Mouse (Mus musculus): ENCODE results near the gene Zfp369.
A peak's percentile ranks its signal among the peaks of the same experiment; 100 is the strongest.
"Not testable (repeated sequence)": the region's sequence is repeated elsewhere in the genome, so short reads cannot be mapped to it uniquely, and the experiment has no call there.

The Zfp369 gene

DNA sequence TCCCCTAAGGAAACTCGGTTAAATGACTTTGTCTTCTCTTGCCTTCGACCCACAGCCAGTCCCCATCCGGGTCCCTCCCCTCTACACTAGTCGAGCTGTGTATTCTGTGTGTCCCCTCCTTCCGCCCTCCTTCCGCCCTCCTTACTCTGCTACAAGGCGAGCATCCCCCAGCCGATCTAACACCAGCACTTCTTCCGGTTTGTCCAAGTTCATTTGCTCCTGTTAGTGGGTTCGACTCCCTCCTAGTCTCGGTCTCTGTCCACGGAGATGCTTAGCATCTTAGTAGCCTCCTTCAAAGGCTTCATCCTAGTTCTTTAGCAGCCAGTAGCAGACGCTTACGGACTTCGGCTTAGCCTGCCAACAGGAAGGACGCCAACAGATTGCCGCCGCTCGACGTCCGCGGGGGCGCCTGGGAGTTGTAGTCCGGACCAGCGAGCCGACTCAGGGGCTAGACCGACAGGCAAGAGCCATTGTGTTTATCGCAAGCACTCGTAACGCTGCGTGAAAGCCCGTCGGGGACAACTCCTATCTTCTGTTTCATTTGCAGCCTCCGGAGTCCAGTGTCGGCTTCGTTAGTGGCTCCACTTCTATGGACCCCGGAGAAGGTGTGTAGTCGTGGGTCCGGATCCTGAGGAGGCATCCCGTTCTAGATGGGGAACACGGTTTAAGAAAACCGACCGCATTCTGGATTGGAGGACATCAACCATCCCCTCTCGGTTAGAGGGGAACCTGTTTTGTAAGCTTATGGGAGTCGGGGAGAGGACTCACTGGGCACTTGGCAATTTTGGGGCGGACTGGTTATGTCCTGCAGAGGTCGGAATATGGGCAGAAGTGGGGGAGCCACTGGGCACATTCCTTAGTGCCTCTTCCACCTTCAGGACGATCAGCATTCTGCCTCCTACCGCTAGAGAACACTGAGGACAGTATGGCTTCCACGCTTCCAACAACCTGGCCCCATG, at the start of gene Zfp369:
Gene Zfp369 (plus strand): TSS at position 432 of the 959 bp plus-strand sequence.
- DNase-seq (ENCODE audit: low spot score), result peak; percentile 89

GRCm38 (mm10) chr13:65237211-65237610, 41.4 kb upstream of the Zfp369 start:
- DNase-seq (ENCODE audit: low spot score), result no peak

DNA sequence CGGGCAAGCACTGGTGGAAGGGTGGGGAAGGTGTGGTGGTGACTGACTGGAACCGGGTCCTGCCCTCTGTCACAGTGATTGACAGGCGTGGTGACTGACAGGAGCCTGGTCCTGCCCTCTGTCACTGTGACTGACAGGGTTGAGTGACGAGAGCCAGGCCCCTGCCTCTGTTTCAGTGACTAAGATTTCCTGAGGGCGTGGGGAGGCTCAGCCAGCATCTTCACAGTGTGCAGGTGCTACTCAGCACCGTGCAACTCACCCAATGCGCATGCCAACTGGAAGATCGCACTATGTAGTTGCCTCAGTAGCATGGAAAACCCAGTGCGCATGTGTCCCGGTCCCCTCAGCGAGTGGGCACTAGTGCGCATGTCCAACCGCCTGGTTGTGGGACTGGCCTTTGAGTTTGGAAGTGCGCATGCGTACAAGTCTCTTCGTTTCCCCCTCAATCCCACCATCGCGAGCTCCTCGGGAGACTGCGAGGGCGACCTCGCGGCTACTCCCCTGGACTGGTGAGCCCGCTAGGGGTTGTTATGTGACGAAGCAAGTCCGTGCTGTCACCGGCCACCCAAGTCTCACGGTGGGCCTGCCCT, 38.0 kb upstream of the Zfp369 start:
- DNase-seq (ENCODE audit: low spot score), result peak; percentile 95

- peak; percentile 91 for DNase-seq (ENCODE audit: low spot score)
Measured at GRCm38 (mm10) chr13:65241099-65241626, 37.5 kb upstream of the Zfp369 start.

- no peak for DNase-seq (ENCODE audit: low spot score)
Measured at GRCm38 (mm10) chr13:65241627-65242318, 36.8 kb upstream of the Zfp369 start.

GRCm38 (mm10) chr13:65242319-65242787, 36.3 kb upstream of the Zfp369 start:
- no peak for DNase-seq (ENCODE audit: low spot score)

- DNase-seq (ENCODE audit: low spot score), result no peak
Measured at GRCm38 (mm10) chr13:65243273-65243672, 35.3 kb upstream of the Zfp369 start.

- no peak for DNase-seq (ENCODE audit: low spot score)
Measured at GRCm38 (mm10) chr13:65258175-65258954, 20.2 kb upstream of the Zfp369 start.

GRCm38 (mm10) chr13:65259239-65259638, 19.4 kb upstream of the Zfp369 start, which contains the start of gene Gm10775:
Gene Gm10775 (plus strand): TSS chr13:65259539.
- DNase-seq (ENCODE audit: low spot score), result no peak

GRCm38 (mm10) chr13:65262086-65262485, 16.5 kb upstream of the Zfp369 start:
- DNase-seq (ENCODE audit: low spot score), result no peak

DNA sequence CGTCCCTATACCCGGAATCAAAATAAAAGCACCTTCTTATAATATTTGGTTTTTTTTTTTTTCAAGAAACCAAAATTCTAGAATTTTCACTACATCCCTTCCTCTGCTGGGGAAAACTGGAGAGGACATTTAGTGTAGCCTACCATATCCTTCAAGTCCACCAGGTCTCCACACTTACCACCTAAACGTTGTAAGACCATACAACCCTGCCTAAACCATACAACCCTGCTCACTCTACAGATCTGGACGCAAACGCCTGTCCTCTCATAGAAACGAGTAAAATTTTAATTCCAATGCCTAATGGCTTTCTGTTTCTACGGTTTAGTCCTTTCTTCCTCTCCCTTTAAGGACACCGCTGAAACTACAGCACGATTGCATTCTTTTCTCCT, 626 bp upstream of the Zfp369 start:
- no peak for DNase-seq (ENCODE audit: low spot score)

GRCm38 (mm10) chr13:65286771-65287170, 8.2 kb downstream of the Zfp369 start:
- no peak for DNase-seq (ENCODE audit: low spot score)

GRCm38 (mm10) chr13:65296354-65296753, 17.7 kb downstream of the Zfp369 start:
- no peak for DNase-seq (ENCODE audit: low spot score)

DNA sequence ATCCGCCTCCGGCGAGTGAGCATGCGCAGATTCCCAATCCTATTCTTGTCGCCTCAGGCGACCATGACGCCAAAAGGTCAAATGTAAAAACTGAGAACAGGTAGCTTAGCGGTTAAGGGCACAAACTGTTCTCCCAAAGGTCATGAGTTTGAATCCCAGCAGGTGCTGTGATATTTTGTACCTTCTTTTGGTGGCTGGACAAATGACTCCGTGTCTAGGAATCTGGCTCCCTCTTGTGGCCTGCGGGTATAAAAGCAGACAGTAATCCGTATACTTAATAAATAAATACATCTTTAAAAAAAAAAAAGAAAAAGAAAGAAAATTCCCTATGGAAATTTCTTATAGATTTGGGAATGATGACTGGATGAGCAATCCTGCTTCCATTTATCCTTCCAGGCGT, 32.2 kb downstream of the Zfp369 start:
- peak; percentile 30 for DNase-seq (ENCODE audit: low spot score)

DNA sequence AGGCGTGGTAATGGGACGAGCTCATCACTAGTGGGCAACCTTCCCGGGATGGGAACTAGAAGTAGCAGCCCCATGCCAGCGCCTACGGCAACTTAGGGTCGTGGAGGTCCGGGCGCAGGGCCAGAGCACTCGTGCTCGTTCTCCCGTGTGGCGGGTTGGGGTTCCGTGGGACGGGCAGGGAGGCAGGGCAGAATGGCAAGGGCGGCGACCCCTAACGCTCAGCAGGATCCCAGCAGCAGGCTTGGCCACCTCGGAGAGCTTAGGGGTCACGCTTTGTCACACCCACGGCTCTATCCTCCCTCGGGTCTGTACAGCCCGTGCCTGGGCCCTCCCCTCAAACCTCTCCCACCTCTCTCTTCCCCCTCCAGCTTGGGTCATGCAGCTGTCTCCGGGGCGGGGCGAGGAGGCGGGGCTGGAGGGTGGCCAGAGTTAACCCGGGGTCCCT, 32.7 kb downstream of the Zfp369 start:
- DNase-seq (ENCODE audit: low spot score), result no peak

- no peak for DNase-seq (ENCODE audit: low spot score)
Measured at GRCm38 (mm10) chr13:65311826-65312225, 33.2 kb downstream of the Zfp369 start.

- DNase-seq (ENCODE audit: low spot score), result not testable (repeated sequence)
Measured at GRCm38 (mm10) chr13:65348501-65348900, 69.9 kb downstream of the Zfp369 start.

GRCm38 (mm10) chr13:65351768-65352167, 73.2 kb downstream of the Zfp369 start:
- not testable (repeated sequence) for DNase-seq (ENCODE audit: low spot score)

Data from ovary, postnatal 14 days (tissue).